Mouse (Mus musculus) ES-E14 (cell line): Measurements from ENCODE around the gene Ctsw. TPM values are rescaled to one million over a fixed set of nuclear protein-coding genes. Genes with fewer than 3 reads are reported as not detected.
"Not testable (repeated sequence)": the region's sequence is repeated elsewhere in the genome, so short reads cannot be mapped to it uniquely, and the experiment has no call there.

Experiments used
- DNase-seq: peaks from one replicate; pipeline ENCODE4 v3.0.0-alpha.2; 2013; ENCODE audit warnings: low read depth, low spot score
- H3K27ac ChIP-seq: 2 replicates; pipeline ENCODE4 v1.5.1; 2012; ENCODE audit warnings: low read depth, mild to moderate bottlenecking, low read length, moderate library complexity, mixed read lengths; ENCODE audit not compliant: poor library complexity, insufficient read depth, severe bottlenecking
- H3K36me3 ChIP-seq: 2 replicates; pipeline ENCODE4 v1.6.1; 2012; ENCODE audit warnings: mild to moderate bottlenecking, low read length, moderate library complexity, mixed read lengths; ENCODE audit not compliant: control insufficient read depth, poor library complexity, insufficient read depth, severe bottlenecking
- H3K4me1 ChIP-seq, 2 experiments: fragments of 150-350 bp in 1 of 2; sonication (generic) in 1 of 2; 2 replicates each; pipeline ENCODE4 v1.6.1; 2012; ENCODE audit warnings: low read length in 2 of 2, mild to moderate bottlenecking in 1 of 2, mixed read lengths in 1 of 2; ENCODE audit not compliant: control insufficient read depth in 2 of 2, insufficient read depth in 2 of 2, poor library complexity in 1 of 2
- H3K4me3 ChIP-seq, 2 experiments: fragments of 150-350 bp in 1 of 2; sonication (generic) in 1 of 2; 2 replicates each; pipeline ENCODE4 v1.5.1; 2012; ENCODE audit warnings: low read length in 2 of 2, low read depth in 1 of 2, mild to moderate bottlenecking in 1 of 2, mixed read lengths in 1 of 2; ENCODE audit not compliant: insufficient read depth in 1 of 2, poor library complexity in 1 of 2, severe bottlenecking in 1 of 2
- H3K9ac ChIP-seq: 2 replicates; pipeline ENCODE4 v1.6.1; 2012; ENCODE audit warnings: low read depth, mild to moderate bottlenecking, low read length, mixed read lengths; ENCODE audit not compliant: poor library complexity, insufficient read depth, severe bottlenecking
- H3K9me3 ChIP-seq: fragments of 150-350 bp; sonication (generic); 2 replicates; pipeline ENCODE4 v1.6.1; 2012; ENCODE audit warnings: low read depth, mild to moderate bottlenecking, low read length; ENCODE audit not compliant: control insufficient read depth, insufficient read depth
- CHD2 ChIP-seq: IDR thresholded peaks from 2 replicates; pipeline ENCODE4 v1.6.1; 2014; ENCODE audit warnings: mild to moderate bottlenecking, low read depth, low read length, inconsistent platforms
- HCFC1 ChIP-seq: IDR thresholded peaks from 2 replicates; pipeline ENCODE4 v1.6.1; 2012; ENCODE audit warnings: low read length, inconsistent platforms, borderline replicate concordance; ENCODE audit not compliant: insufficient read depth
- MAFK ChIP-seq: IDR thresholded peaks from 2 replicates; pipeline ENCODE4 v1.6.1; 2014; ENCODE audit warnings: mild to moderate bottlenecking, low read depth, low read length, inconsistent platforms; ENCODE audit not compliant: insufficient read depth
- ZC3H11A ChIP-seq: IDR thresholded peaks from 2 replicates; pipeline ENCODE4 v1.6.1; 2012; ENCODE audit warnings: low read depth, mild to moderate bottlenecking, inconsistent platforms, low read length, borderline replicate concordance
- ZNF384 ChIP-seq: IDR thresholded peaks from 2 replicates; pipeline ENCODE4 v1.6.1; 2012; ENCODE audit warnings: low read depth, low read length, inconsistent platforms
- in situ Hi-C, 2 experiments: fragments of 600-800 bp; cut with MboI; formaldehyde crosslinking; loops; one replicate each; pipeline ENCODE4 v1.15.1; 2025; ENCODE audit warnings: low sequenced_read_pairs in 2 of 2, inconsistent platforms in 1 of 2; ENCODE audit not compliant: unreplicated experiment in 2 of 2
- total RNA-seq: library from RNA; depleted of rRNA; stranded (reverse); fragments of 300-350 nt; gene quantifications from 2 replicates; pipeline ENCODE4 v1.2.3, GENCODE M21; 2012

The Ctsw gene
- total RNA-seq, 1 experiment = 4.5 TPM

- in situ Hi-C loops = no loop called here
- Histone ChIP-seq H3K27ac (no peak overlapping the region), H3K9me3 (no peaks in the 10 kb centered on the region), H3K36me3 (peaks cover 37% of the 10 kb centered on the region), H3K4me1 (peaks cover 2 to 21% of the 10 kb centered on the region in 2 experiments; a peak in 3 of 4 replicates), H3K4me3 (no peak overlapping the region), H3K9ac (no peak overlapping the region)
- no peak for TF ChIP-seq ZNF384
- no peak for TF ChIP-seq HCFC1
- TF ChIP-seq CHD2 = no peak
- no peak for DNase-seq
Measured at GRCm38 (mm10) chr19:5492641-5493040, 24.3 kb upstream of the Ctsw start.

GRCm38 (mm10) chr19:5490898-5491708, 22.8 kb upstream of the Ctsw start:
- DNase-seq = no peak
- Histone ChIP-seq H3K9me3 (no peaks in the 10 kb centered on the region), H3K4me3 (peak overlapping the region; percentile 89 to 95), H3K36me3 (peaks cover 33% of the 10 kb centered on the region), H3K9ac (peak overlapping the region; percentile 99), H3K27ac (peak overlapping the region; percentile 97), H3K4me1 (peaks cover 4 to 24% of the 10 kb centered on the region in 2 experiments; a peak in 3 of 4 replicates)
- in situ Hi-C loops = no loop called here
- TF ChIP-seq HCFC1 (peak; percentile 13; the same call in 1 of the 2 replicates), ZC3H11A (no peak), CHD2 (no peak), MAFK (no peak)

- peaks cover 34% of the 10 kb centered on the region for H3K36me3 ChIP-seq
- in situ Hi-C loops = no loop called here
- peaks cover 4 to 18% of the 10 kb centered on the region in 2 experiments; a peak in 3 of 4 replicates for H3K4me1 ChIP-seq
Measured at GRCm38 (mm10) chr19:5490313-5490897, 22.1 kb upstream of the Ctsw start, which contains the start of gene Cfl1. TSS of gene Cfl1 (plus strand) at chr19:5490455.

GRCm38 (mm10) chr19:5489721-5490120, 21.4 kb upstream of the Ctsw start:
- in situ Hi-C loops = not testable (repeated sequence)

More at GRCm38 (mm10) chr19:5490313-5490897, 22.1 kb upstream of the Ctsw start, which contains the start of gene Cfl1:
- peak within 1 kb of the TSS; percentile 89 to 95 for H3K4me3 ChIP-seq
- peak within 1 kb of the TSS; percentile 97 for H3K27ac ChIP-seq
- no peaks in the 10 kb centered on the region for H3K9me3 ChIP-seq
- DNase-seq = peak; percentile 87
- H3K9ac ChIP-seq = peak within 1 kb of the TSS; percentile 99
- TF ChIP-seq ZC3H11A (no peak), HCFC1 (peak; percentile 90), CHD2 (no peak), ZNF384 (no peak), MAFK (no peak)

More at GRCm38 (mm10) chr19:5489721-5490120, 21.4 kb upstream of the Ctsw start:
- DNase-seq, H3K9ac ChIP-seq, H3K9me3 ChIP-seq: not testable (repeated sequence)
- H3K36me3 ChIP-seq = peaks cover 38% of the 10 kb centered on the region
- peak overlapping the region; percentile 14 to 95; a peak in 3 of 4 replicates for H3K4me3 ChIP-seq
- H3K4me1 ChIP-seq = peaks cover 4 to 16% of the 10 kb centered on the region in 2 experiments; a peak in 3 of 4 replicates
- H3K27ac ChIP-seq = peak overlapping the region; percentile 28; the same call in 1 of the 2 replicates
